Comparison of ENCODE assay signal across 13 mouse cellular contexts in genomic region chr15:98918499-98918895, GRCm38 (mm10). TPM values are rescaled to one million over a fixed set of nuclear protein-coding genes. Genes with fewer than 3 reads are reported as not detected.
DNase-seq lines count a peak whose midpoint lies in the region; ATAC-seq and TF ChIP-seq lines count a peak whose summit lies in the region.
"Not testable (repeated sequence)": the region's sequence is repeated elsewhere in the genome, so short reads cannot be mapped to it uniquely, and the experiment has no call there.
"Had no signal": no experiment of that assay in that cellular context is flagged by ENCODE, and none has a peak within 500 bp of the region (broad histone marks: within the 10 kb centered on the region; RNA-seq: fewer than 3 reads in every experiment).

No protein-coding gene starts in this region.

- H3K4me2 ChIP-seq in heart, embryonic 12.5 days = peak overlapping the region; percentile 79
- peak overlapping the region; percentile 86 for H3K4me2 ChIP-seq in hindbrain, postnatal 0 days (ENCODE audit: low read depth, low read length)
- peak overlapping the region; percentile 80 for H3K4me2 ChIP-seq in limb, embryonic 11.5 days (ENCODE audit: low read depth, severe bottlenecking)
- peak overlapping the region; percentile 56 for H3K4me2 ChIP-seq in midbrain, embryonic 16.5 days (ENCODE audit: low read length)
- H3K4me2 ChIP-seq in stomach, embryonic 16.5 days (ENCODE audit: low read depth, low read length) = peak overlapping the region; percentile 68

- peak overlapping the region; percentile 7; the same call in 1 of the 2 replicates for H3K27ac ChIP-seq in bone marrow, adult 2 months (ENCODE audit: control insufficient read depth, insufficient read depth, low read depth, low read length, poor library complexity)
- peak overlapping the region; percentile 95 for H3K27ac ChIP-seq in forebrain, embryonic 10.5 days
- H3K27ac ChIP-seq in heart, embryonic 12.5 days (ENCODE audit: poor library complexity, severe bottlenecking) = peak overlapping the region; percentile 96
- peak overlapping the region; percentile 95 for H3K27ac ChIP-seq in hindbrain, postnatal 0 days
- not testable (repeated sequence) for H3K27ac ChIP-seq in limb, embryonic 11.5 days (replicated peaks; ENCODE audit: low read depth, low read length)
- peak overlapping the region; percentile 60 for H3K27ac ChIP-seq in midbrain, embryonic 16.5 days (ENCODE audit: low read length)
- H3K27ac ChIP-seq in stomach, embryonic 16.5 days (ENCODE audit: low read length) = peak overlapping the region; percentile 81

- peak overlapping the region; percentile 74 for H3K9ac ChIP-seq in heart, embryonic 12.5 days
- peak overlapping the region; percentile 47; the same call in 1 of the 2 replicates for H3K9ac ChIP-seq in hindbrain, postnatal 0 days (replicated peaks; ENCODE audit: low read length)
- H3K9ac ChIP-seq in limb, embryonic 11.5 days (ENCODE audit: low read length) = peak overlapping the region; percentile 83; the same call in 1 of the 2 replicates
- H3K9ac ChIP-seq in midbrain, embryonic 16.5 days (ENCODE audit: low read depth, low read length) = peak overlapping the region; percentile 55
- peak overlapping the region; percentile 70 for H3K9ac ChIP-seq in stomach, embryonic 16.5 days (ENCODE audit: low read length)

- not testable (repeated sequence) for DNase-seq in forebrain, embryonic 10.5 days (ENCODE audit: extremely low spot score, low spot score); hindbrain, postnatal 0 days (ENCODE audit: low spot score); limb, embryonic 11.5 days (ENCODE audit: low spot score); lung, adult 2 months

- not testable (repeated sequence) for H3K4me1 ChIP-seq in bone marrow, adult 2 months (ENCODE audit: control insufficient read depth, insufficient read depth, low read length); hindbrain, postnatal 0 days (ENCODE audit: insufficient read depth, low read length); limb, embryonic 11.5 days (ENCODE audit: control insufficient read depth, insufficient read depth, low read length); lung, adult 2 months (ENCODE audit: control insufficient read depth, insufficient read depth, low read length); stomach, embryonic 16.5 days (ENCODE audit: control insufficient read depth, insufficient read depth, low read length)
- peaks cover 28% of the 10 kb centered on the region for H3K4me1 ChIP-seq in forebrain, embryonic 10.5 days
- peaks cover 22% of the 10 kb centered on the region for H3K4me1 ChIP-seq in heart, embryonic 12.5 days (replicated peaks)
- peaks cover 21% of the 10 kb centered on the region for H3K4me1 ChIP-seq in midbrain, embryonic 16.5 days (ENCODE audit: control insufficient read depth, insufficient read depth, low read length)

- ATAC-seq in heart, embryonic 12.5 days (ENCODE audit: insufficient number of reproducible peaks, low FRiP score); hindbrain, postnatal 0 days; limb, embryonic 11.5 days (ENCODE audit: insufficient number of reproducible peaks, low FRiP score, low TSS enrichment, low read depth); midbrain, embryonic 16.5 days; stomach, embryonic 16.5 days (ENCODE audit: insufficient read depth, low FRiP score): not testable (repeated sequence)

- WGBS in bone marrow, adult 2 months = 10% methylated on average over 8 of the region's 8 CpGs
- WGBS in forebrain, embryonic 10.5 days = 34% methylated on average over 8 of the region's 8 CpGs
- 24% methylated on average over 8 of the region's 8 CpGs for WGBS in heart, embryonic 12.5 days
- 28% methylated on average over 8 of the region's 8 CpGs for WGBS in hindbrain, postnatal 0 days
- WGBS in limb, embryonic 11.5 days = 27% methylated on average over 8 of the region's 8 CpGs
- 17% methylated on average over 8 of the region's 8 CpGs for WGBS in lung, adult 2 months
- WGBS in midbrain, embryonic 16.5 days = 25% methylated on average over 8 of the region's 8 CpGs
- WGBS in stomach, embryonic 16.5 days = 19% methylated on average over 8 of the region's 8 CpGs

- TF ChIP-seq CTCF in bone marrow, adult 2 months (IDR thresholded peaks at IDR 0.05; ENCODE audit: control insufficient read depth, insufficient read depth, low read length); hindbrain, postnatal 0 days (IDR thresholded peaks at IDR 0.05; ENCODE audit: low read depth); lung, adult 2 months (IDR thresholded peaks at IDR 0.05; ENCODE audit: insufficient read depth, low read length): not testable (repeated sequence)

- not testable (repeated sequence) for H3K27me3 ChIP-seq in forebrain, embryonic 10.5 days (ENCODE audit: poor library complexity, severe bottlenecking); heart, embryonic 12.5 days (replicated peaks); hindbrain, postnatal 0 days (ENCODE audit: insufficient read depth, low read length); limb, embryonic 11.5 days (ENCODE audit: control insufficient read depth, insufficient read depth, low read length); midbrain, embryonic 16.5 days (ENCODE audit: control insufficient read depth, insufficient read depth, low read depth, low read length); stomach, embryonic 16.5 days (ENCODE audit: control insufficient read depth, insufficient read depth, low read length)

- H3K36me3 ChIP-seq in forebrain, embryonic 10.5 days (replicated peaks) = peaks cover 21% of the 10 kb centered on the region
- peaks cover 10% of the 10 kb centered on the region for H3K36me3 ChIP-seq in heart, embryonic 12.5 days
- H3K36me3 ChIP-seq in hindbrain, postnatal 0 days (ENCODE audit: insufficient read depth, low read length); limb, embryonic 11.5 days (ENCODE audit: control insufficient read depth, insufficient read depth, low read length); midbrain, embryonic 16.5 days (ENCODE audit: control insufficient read depth, insufficient read depth, low read length); stomach, embryonic 16.5 days (ENCODE audit: control insufficient read depth, insufficient read depth, low read length): not testable (repeated sequence)

- peak overlapping the region; percentile 93 for H3K4me3 ChIP-seq in bone marrow, adult 2 months (replicated peaks; ENCODE audit: control insufficient read depth, low read depth, low read length)
- H3K4me3 ChIP-seq in forebrain, embryonic 10.5 days = peak overlapping the region; percentile 95
- H3K4me3 ChIP-seq in heart, embryonic 12.5 days = peak overlapping the region; percentile 83
- peak overlapping the region; percentile 93 for H3K4me3 ChIP-seq in hindbrain, postnatal 0 days (ENCODE audit: low read length)
- peak overlapping the region; percentile 95 for H3K4me3 ChIP-seq in limb, embryonic 11.5 days (ENCODE audit: low read depth, low read length)
- peak overlapping the region; percentile 72 for H3K4me3 ChIP-seq in lung, adult 2 months (replicated peaks; ENCODE audit: extremely low read depth, low read depth, low read length)
- peak overlapping the region; percentile 81 for H3K4me3 ChIP-seq in midbrain, embryonic 16.5 days (ENCODE audit: low read depth, low read length)
- peak overlapping the region; percentile 75 for H3K4me3 ChIP-seq in stomach, embryonic 16.5 days (replicated peaks; ENCODE audit: low read length)

- TF ChIP-seq POLR2A in bone marrow, adult 2 months (IDR thresholded peaks at IDR 0.05; ENCODE audit: borderline replicate concordance, control insufficient read depth, low read depth, low read length); lung, adult 2 months (IDR thresholded peaks at IDR 0.05; ENCODE audit: borderline replicate concordance, extremely low read depth, low read depth, low read length): not testable (repeated sequence)

- not testable (repeated sequence) for H3K9me3 ChIP-seq in forebrain, embryonic 10.5 days; heart, embryonic 12.5 days (replicated peaks); hindbrain, postnatal 0 days (ENCODE audit: low read length); limb, embryonic 11.5 days (ENCODE audit: control insufficient read depth, low read length); midbrain, embryonic 16.5 days (replicated peaks; ENCODE audit: control insufficient read depth, low read length, poor library complexity, severe bottlenecking); stomach, embryonic 16.5 days (replicated peaks; ENCODE audit: control insufficient read depth, low read length)

RNA-seq across cellular contexts. Expression of gene Lmbr1l, which starts 0.5 kb away (rescaled TPM):
- 32.7 and 73.3 TPM in 2 replicates for polyA plus RNA-seq in bone marrow, adult 2 months (2011; ENCODE audit: insufficient read depth, insufficient read length, low replicate concordance, missing spikeins)
- 23.9 and 25.3 TPM in 2 replicates for polyA plus RNA-seq in forebrain, embryonic 10.5 days (2016; fragmentation: Nextera tagmentation; extraction: Ambion mirVana)
- polyA plus RNA-seq in heart, embryonic 12.5 days (2016; fragmentation: Nextera tagmentation; extraction: Ambion mirVana) = 16.9 and 17.2 TPM in 2 replicates
- total RNA-seq in hindbrain, postnatal 0 days (2014; rRNA removed) = 28.7 and 51.0 TPM in 2 replicates
- polyA plus RNA-seq in hindbrain, postnatal 0 days (2015; fragmentation: Nextera tagmentation; extraction: Ambion mirVana) = 20.0 and 20.9 TPM in 2 replicates
- polyA plus RNA-seq in limb, embryonic 11.5 days (2014; fragmentation: Nextera tagmentation; extraction: Ambion mirVana) = 5.5 and 6.2 TPM in 2 replicates
- polyA plus RNA-seq in lung, adult 2 months (2012; rRNA removed) = 56.0 and 72.1 TPM in 2 replicates
- 27.9 and 33.5 TPM in 2 replicates for polyA plus RNA-seq in midbrain, embryonic 16.5 days (2015; fragmentation: Nextera tagmentation; extraction: Ambion mirVana)
- polyA plus RNA-seq in stomach, embryonic 16.5 days (2015; fragmentation: Nextera tagmentation; extraction: Ambion mirVana) = 14.8 and 18.3 TPM in 2 replicates

RNA-seq across cellular contexts. Expression of gene Tuba1b, which starts 15.9 kb away (rescaled TPM):
- polyA plus RNA-seq in bone marrow, adult 2 months (2011; ENCODE audit: insufficient read depth, insufficient read length, low replicate concordance, missing spikeins) = 812 and 942 TPM in 2 replicates
- polyA plus RNA-seq in forebrain, embryonic 10.5 days (2016; fragmentation: Nextera tagmentation; extraction: Ambion mirVana) = 2,760 and 2,766 TPM in 2 replicates
- 1,481 and 1,517 TPM in 2 replicates for polyA plus RNA-seq in heart, embryonic 12.5 days (2016; fragmentation: Nextera tagmentation; extraction: Ambion mirVana)
- total RNA-seq in hindbrain, postnatal 0 days (2014; rRNA removed) = 3,512 and 3,813 TPM in 2 replicates
- 1,613 and 1,711 TPM in 2 replicates for polyA plus RNA-seq in hindbrain, postnatal 0 days (2015; fragmentation: Nextera tagmentation; extraction: Ambion mirVana)
- polyA plus RNA-seq in limb, embryonic 11.5 days (2014; fragmentation: Nextera tagmentation; extraction: Ambion mirVana) = 2,238 and 2,358 TPM in 2 replicates
- 1,081 and 1,265 TPM in 2 replicates for polyA plus RNA-seq in lung, adult 2 months (2012; rRNA removed)
- 1,165 and 1,361 TPM in 2 replicates for polyA plus RNA-seq in midbrain, embryonic 16.5 days (2015; fragmentation: Nextera tagmentation; extraction: Ambion mirVana)
- 1,202 and 1,296 TPM in 2 replicates for polyA plus RNA-seq in stomach, embryonic 16.5 days (2015; fragmentation: Nextera tagmentation; extraction: Ambion mirVana)

RNA-seq across cellular contexts. Expression of gene Dhh, which starts 20.2 kb away (rescaled TPM):
- polyA plus RNA-seq in bone marrow, adult 2 months (2011; ENCODE audit: insufficient read depth, insufficient read length, low replicate concordance, missing spikeins) = 0.60 TPM in 1 of 2 replicates, not detected in the other
- polyA plus RNA-seq in forebrain, embryonic 10.5 days (2016; fragmentation: Nextera tagmentation; extraction: Ambion mirVana) = 0.24 and 0.48 TPM in 2 replicates
- polyA plus RNA-seq in heart, embryonic 12.5 days (2016; fragmentation: Nextera tagmentation; extraction: Ambion mirVana) = 4.5 and 4.6 TPM in 2 replicates
- total RNA-seq in hindbrain, postnatal 0 days (2014; rRNA removed) = 0.29 and 0.68 TPM in 2 replicates
- 0.85 and 1.0 TPM in 2 replicates for polyA plus RNA-seq in hindbrain, postnatal 0 days (2015; fragmentation: Nextera tagmentation; extraction: Ambion mirVana)
- polyA plus RNA-seq in limb, embryonic 11.5 days (2014; fragmentation: Nextera tagmentation; extraction: Ambion mirVana) = 0.15 and 0.23 TPM in 2 replicates
- 2.5 and 2.8 TPM in 2 replicates for polyA plus RNA-seq in lung, adult 2 months (2012; rRNA removed)
- polyA plus RNA-seq in midbrain, embryonic 16.5 days (2015; fragmentation: Nextera tagmentation; extraction: Ambion mirVana) = 0.36 and 0.39 TPM in 2 replicates
- 0.84 and 1.1 TPM in 2 replicates for polyA plus RNA-seq in stomach, embryonic 16.5 days (2015; fragmentation: Nextera tagmentation; extraction: Ambion mirVana)
- polyA plus RNA-seq: CD4-positive, CD25-positive, alpha-beta regulatory T cell, adult 4 months had no signal

RNA-seq across cellular contexts. Expression of gene Rhebl1, which starts 24.2 kb away (rescaled TPM):
- polyA plus RNA-seq in bone marrow, adult 2 months (2011; ENCODE audit: insufficient read depth, insufficient read length, low replicate concordance, missing spikeins) = 9.6 and 9.8 TPM in 2 replicates
- polyA plus RNA-seq in forebrain, embryonic 10.5 days (2016; fragmentation: Nextera tagmentation; extraction: Ambion mirVana) = 22.2 and 25.9 TPM in 2 replicates
- polyA plus RNA-seq in heart, embryonic 12.5 days (2016; fragmentation: Nextera tagmentation; extraction: Ambion mirVana) = 4.3 and 6.1 TPM in 2 replicates
- 5.8 and 10.2 TPM in 2 replicates for total RNA-seq in hindbrain, postnatal 0 days (2014; rRNA removed)
- polyA plus RNA-seq in hindbrain, postnatal 0 days (2015; fragmentation: Nextera tagmentation; extraction: Ambion mirVana) = 25.7 and 26.7 TPM in 2 replicates
- 19.8 and 22.2 TPM in 2 replicates for polyA plus RNA-seq in limb, embryonic 11.5 days (2014; fragmentation: Nextera tagmentation; extraction: Ambion mirVana)
- 5.4 and 5.6 TPM in 2 replicates for polyA plus RNA-seq in lung, adult 2 months (2012; rRNA removed)
- 37.2 and 38.7 TPM in 2 replicates for polyA plus RNA-seq in midbrain, embryonic 16.5 days (2015; fragmentation: Nextera tagmentation; extraction: Ambion mirVana)
- polyA plus RNA-seq in stomach, embryonic 16.5 days (2015; fragmentation: Nextera tagmentation; extraction: Ambion mirVana) = 8.2 and 9.8 TPM in 2 replicates

RNA-seq across cellular contexts. Expression of gene Gm49450, which starts 34.9 kb away (rescaled TPM):
- polyA plus RNA-seq in bone marrow, adult 2 months (2011; ENCODE audit: insufficient read depth, insufficient read length, low replicate concordance, missing spikeins) = not detected in 2 replicates
- polyA plus RNA-seq in forebrain, embryonic 10.5 days (2016; fragmentation: Nextera tagmentation; extraction: Ambion mirVana) = not detected in 2 replicates
- not detected in 2 replicates for polyA plus RNA-seq in heart, embryonic 12.5 days (2016; fragmentation: Nextera tagmentation; extraction: Ambion mirVana)
- total RNA-seq in hindbrain, postnatal 0 days (2014; rRNA removed) = 1,661 and 1,767 TPM in 2 replicates
- not detected in 2 replicates for polyA plus RNA-seq in hindbrain, postnatal 0 days (2015; fragmentation: Nextera tagmentation; extraction: Ambion mirVana)
- not detected in 2 replicates for polyA plus RNA-seq in limb, embryonic 11.5 days (2014; fragmentation: Nextera tagmentation; extraction: Ambion mirVana)
- 0.17 and 298 TPM in 2 replicates for polyA plus RNA-seq in lung, adult 2 months (2012; rRNA removed)
- polyA plus RNA-seq in midbrain, embryonic 16.5 days (2015; fragmentation: Nextera tagmentation; extraction: Ambion mirVana) = not detected in 2 replicates
- polyA plus RNA-seq in stomach, embryonic 16.5 days (2015; fragmentation: Nextera tagmentation; extraction: Ambion mirVana) = not detected in 2 replicates
- total RNA-seq: adrenal gland, postnatal 36 days; gastrocnemius, adult 18-20 months; heart, postnatal 14 days; layer of hippocampus, postnatal 36 days had no signal
- polyA plus RNA-seq: CD4-positive, CD25-positive, alpha-beta regulatory T cell, adult 4 months had no signal
